Mouse (Mus musculus): ENCODE results near the gene Tomm40l.

DNA sequence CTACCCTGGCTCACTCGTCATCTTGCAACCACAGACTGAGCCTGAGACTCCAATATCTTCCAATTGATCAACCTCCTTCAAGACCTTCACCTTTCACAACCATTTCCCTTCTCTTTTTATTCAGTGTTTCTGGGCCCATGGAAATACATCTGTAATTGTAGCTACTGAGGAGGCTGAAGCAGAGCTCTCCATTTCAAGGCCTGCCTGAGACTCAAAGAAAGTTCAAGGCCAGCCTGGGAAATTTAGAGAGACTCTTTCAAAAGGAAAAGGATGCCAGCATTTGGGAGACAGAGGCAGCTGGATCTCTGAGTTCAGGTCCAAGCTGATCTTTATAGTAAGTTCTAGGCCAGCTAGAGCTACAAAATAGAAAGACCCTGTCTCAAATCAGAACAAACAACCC lies 5.6 kb upstream of the Tomm40l start:
- TF ChIP-seq POLR2A (IDR thresholded peaks at IDR 0.05; ENCODE audit: low read depth, low read length) (no peak), CTCF (conservative IDR thresholded peaks at IDR 0.05; ENCODE audit: insufficient read depth, insufficient read length, low read depth, low read length) (no peak)

Measured in kidney, adult 2 months (tissue).